Mouse (Mus musculus) stomach, embryonic 15.5 days (tissue): ENCODE results near the gene Olfr1132. TPM values are rescaled to one million over a fixed set of nuclear protein-coding genes. Genes with fewer than 3 reads are reported as not detected.
"Not testable (repeated sequence)": the region's sequence is repeated elsewhere in the genome, so short reads cannot be mapped to it uniquely, and the experiment has no call there.

Experiments
- ATAC-seq: fragments of 200-750 bp; cut with Nextera tagmentation; 2 replicates; pipeline ENCODE4 v1.8.0; 2017; ENCODE audit warnings: low read depth, moderate number of reproducible peaks, moderate TSS enrichment; ENCODE audit not compliant: insufficient read depth, low FRiP score
- H3K27ac ChIP-seq: fragments of 300-500 bp; sonication (generic); 2 replicates; pipeline ENCODE4 v1.5.1; 2015; ENCODE audit warnings: mild to moderate bottlenecking, inconsistent platforms
- H3K27me3 ChIP-seq: fragments of 300-500 bp; sonication (generic); replicated peaks from 2 replicates; pipeline ENCODE4 v1.6.1; 2015; ENCODE audit warnings: inconsistent platforms
- H3K36me3 ChIP-seq: fragments of 300-500 bp; sonication (generic); 2 replicates; pipeline ENCODE4 v1.6.1; 2015; ENCODE audit warnings: inconsistent platforms
- H3K4me1 ChIP-seq: fragments of 300-500 bp; sonication (generic); 2 replicates; pipeline ENCODE4 v1.6.1; 2015; ENCODE audit warnings: inconsistent platforms
- H3K4me2 ChIP-seq: fragments of 300-500 bp; sonication (generic); 2 replicates; pipeline ENCODE4 v1.6.1; 2015; ENCODE audit warnings: mild to moderate bottlenecking, inconsistent platforms
- H3K4me3 ChIP-seq: fragments of 300-500 bp; sonication (generic); replicated peaks from 2 replicates; pipeline ENCODE4 v1.5.1; 2015; ENCODE audit warnings: inconsistent platforms
- H3K9ac ChIP-seq: fragments of 300-500 bp; sonication (generic); 2 replicates; pipeline ENCODE4 v1.6.1; 2015; ENCODE audit warnings: inconsistent platforms
- H3K9me3 ChIP-seq: fragments of 300-500 bp; sonication (generic); 2 replicates; pipeline ENCODE4 v1.6.1; 2016; ENCODE audit warnings: inconsistent platforms
- WGBS: fragments of 180-500 bp; shearing (Covaris S2); methylation state at CpG from one replicate; pipeline ENCODE4 v1.1.7; 2015; 5-methylcytosine and 5-hydroxymethylcytosine counted together
- polyA plus RNA-seq: library from polyadenylated mRNA; unstranded; fragments of >200 nt; fragmentation: Nextera tagmentation; extraction: Ambion mirVana; gene quantifications from 2 replicates; pipeline ENCODE4 v1.2.1, GENCODE M21; 2015

Gene Olfr1132
- not detected in 2 replicates for polyA plus RNA-seq

GRCm38 (mm10) chr2:87637435-87637834 is at the start of gene Olfr1132:
TSS of gene Olfr1132 (minus strand) at chr2:87637535.
- no peaks in the 10 kb centered on the region for H3K4me1 ChIP-seq
- H3K4me3 ChIP-seq: no peak within 1 kb of the TSS
- H3K9me3 ChIP-seq: no peaks in the 10 kb centered on the region
- no peak within 1 kb of the TSS for H3K27ac ChIP-seq
- no peak for ATAC-seq
- H3K36me3 ChIP-seq: no peaks in the 10 kb centered on the region
- H3K27me3 ChIP-seq: no peaks in the 10 kb centered on the region
- no peak within 1 kb of the TSS for H3K9ac ChIP-seq
- no peak within 1 kb of the TSS for H3K4me2 ChIP-seq

- H3K4me1 ChIP-seq: no peaks in the 10 kb centered on the region
- no peak for ATAC-seq
- no peak within 1 kb of the TSS for H3K9ac ChIP-seq
- H3K36me3 ChIP-seq: no peaks in the 10 kb centered on the region
- no peak within 1 kb of the TSS for H3K4me2 ChIP-seq
- H3K27ac ChIP-seq: no peak within 1 kb of the TSS
- WGBS: 13% methylated on average over 1 of the region's 1 CpGs
- H3K27me3 ChIP-seq: no peaks in the 10 kb centered on the region
- no peaks in the 10 kb centered on the region for H3K9me3 ChIP-seq
- no peak within 1 kb of the TSS for H3K4me3 ChIP-seq
Measured at GRCm38 (mm10) chr2:87673564-87673963, 36.2 kb upstream of the Olfr1132 start, which contains the start of gene Olfr1135. TSS of gene Olfr1135 (minus strand) at chr2:87673664.

GRCm38 (mm10) chr2:87658360-87658759 is 21.0 kb upstream of the Olfr1132 start, which contains the start of gene Olfr1134:
TSS of gene Olfr1134 (minus strand) at chr2:87658460.
- Histone ChIP-seq H3K4me3 (no peak within 1 kb of the TSS), H3K36me3 (no peaks in the 10 kb centered on the region), H3K4me1 (no peaks in the 10 kb centered on the region), H3K4me2 (no peak within 1 kb of the TSS), H3K9me3 (no peaks in the 10 kb centered on the region), H3K9ac (no peak within 1 kb of the TSS), H3K27ac (no peak within 1 kb of the TSS), H3K27me3 (no peaks in the 10 kb centered on the region)
- 79% methylated on average over 2 of the region's 2 CpGs for WGBS
- no peak for ATAC-seq

- ATAC-seq: no peak
Measured at GRCm38 (mm10) chr2:87647274-87647673, 9.9 kb upstream of the Olfr1132 start, which contains the start of gene Olfr1133. TSS of gene Olfr1133 (minus strand) at chr2:87647374.

GRCm38 (mm10) chr2:87642441-87642840 is 5.1 kb upstream of the Olfr1132 start:
- Histone ChIP-seq H3K27me3 (no peaks in the 10 kb centered on the region), H3K4me2 (no peak overlapping the region), H3K9ac (no peak overlapping the region), H3K9me3 (no peaks in the 10 kb centered on the region), H3K36me3 (no peaks in the 10 kb centered on the region), H3K4me1 (no peaks in the 10 kb centered on the region), H3K4me3 (no peak overlapping the region), H3K27ac (no peak overlapping the region)
- no peak for ATAC-seq

More at GRCm38 (mm10) chr2:87647274-87647673, 9.9 kb upstream of the Olfr1132 start, which contains the start of gene Olfr1133:
- Histone ChIP-seq H3K27me3 (no peaks in the 10 kb centered on the region), H3K36me3 (no peaks in the 10 kb centered on the region), H3K9ac (no peak within 1 kb of the TSS), H3K4me2 (no peak within 1 kb of the TSS), H3K27ac (no peak within 1 kb of the TSS), H3K9me3 (no peaks in the 10 kb centered on the region), H3K4me1 (no peaks in the 10 kb centered on the region), H3K4me3 (no peak within 1 kb of the TSS)

- no peaks in the 10 kb centered on the region for H3K4me1 ChIP-seq
Measured at GRCm38 (mm10) chr2:87626804-87627203, 10.5 kb downstream of the Olfr1132 start, which contains the start of gene Olfr1131. TSS of gene Olfr1131 (plus strand) at chr2:87627104.

GRCm38 (mm10) chr2:87605912-87606311 is 31.4 kb downstream of the Olfr1132 start, which contains the start of gene Olfr1130:
TSS of gene Olfr1130 (plus strand) at chr2:87606212.
- H3K4me3 ChIP-seq, H3K4me2 ChIP-seq, H3K36me3 ChIP-seq, H3K4me1 ChIP-seq, H3K27me3 ChIP-seq, H3K27ac ChIP-seq, H3K9me3 ChIP-seq, ATAC-seq, H3K9ac ChIP-seq: not testable (repeated sequence)

More at GRCm38 (mm10) chr2:87626804-87627203, 10.5 kb downstream of the Olfr1132 start, which contains the start of gene Olfr1131:
- 69% methylated on average over 3 of the region's 3 CpGs for WGBS
- Histone ChIP-seq H3K9me3 (no peaks in the 10 kb centered on the region), H3K27ac (no peak within 1 kb of the TSS), H3K27me3 (no peaks in the 10 kb centered on the region), H3K36me3 (no peaks in the 10 kb centered on the region), H3K4me3 (no peak within 1 kb of the TSS), H3K4me2 (no peak within 1 kb of the TSS), H3K9ac (no peak within 1 kb of the TSS)
- ATAC-seq: no peak

Other genes with a start within 250 kb of the Olfr1132 start
- not detected in 2 replicates for gene Olfr1123, start 220.9 kb downstream of the Olfr1132 start, polyA plus RNA-seq
- 0.06 TPM in 1 of 2 replicates, not detected in the other for gene Olfr1124, start 207.3 kb downstream of the Olfr1132 start, polyA plus RNA-seq
- not detected in 2 replicates for gene Olfr1126, start 183.6 kb downstream of the Olfr1132 start, polyA plus RNA-seq
- not detected in 2 replicates for gene Pramel7, start 140.4 kb downstream of the Olfr1132 start, polyA plus RNA-seq
- gene Pramel6, start 131.0 kb downstream of the Olfr1132 start, polyA plus RNA-seq: not detected in 2 replicates
- gene Olfr153, start 105.7 kb downstream of the Olfr1132 start, polyA plus RNA-seq: not detected in 2 replicates
- gene Olfr1128, start 92.0 kb downstream of the Olfr1132 start, polyA plus RNA-seq: not detected in 2 replicates
- gene Olfr1129, start 63.6 kb downstream of the Olfr1132 start, polyA plus RNA-seq: not detected in 2 replicates
- not detected in 2 replicates for gene Olfr1130, start 31.3 kb downstream of the Olfr1132 start, polyA plus RNA-seq
- gene Olfr1131, start 10.4 kb downstream of the Olfr1132 start, polyA plus RNA-seq: not detected in 2 replicates
- not detected in 2 replicates for gene Olfr1133, start 9.8 kb upstream of the Olfr1132 start, polyA plus RNA-seq
- not detected in 2 replicates for gene Olfr1134, start 20.9 kb upstream of the Olfr1132 start, polyA plus RNA-seq
- not detected in 2 replicates for gene Olfr1135, start 36.1 kb upstream of the Olfr1132 start, polyA plus RNA-seq
- not detected in 2 replicates for gene Olfr1136, start 56.4 kb upstream of the Olfr1132 start, polyA plus RNA-seq
- not detected in 2 replicates for gene Olfr1137, start 75.6 kb upstream of the Olfr1132 start, polyA plus RNA-seq
- not detected in 2 replicates for gene Olfr1138, start 102.4 kb upstream of the Olfr1132 start, polyA plus RNA-seq
- gene Olfr1140, start 106.2 kb upstream of the Olfr1132 start, polyA plus RNA-seq: not detected in 2 replicates
- not detected in 2 replicates for gene Olfr1141, start 116.5 kb upstream of the Olfr1132 start, polyA plus RNA-seq
- not detected in 2 replicates for gene Olfr152, start 141.9 kb upstream of the Olfr1132 start, polyA plus RNA-seq
- not detected in 2 replicates for gene Olfr1143, start 163.1 kb upstream of the Olfr1132 start, polyA plus RNA-seq
- not detected in 2 replicates for gene Olfr1145, start 172.3 kb upstream of the Olfr1132 start, polyA plus RNA-seq
- not detected in 2 replicates for gene Olfr1148, start 193.0 kb upstream of the Olfr1132 start, polyA plus RNA-seq
- gene Olfr1150-ps1, start 206.5 kb upstream of the Olfr1132 start, polyA plus RNA-seq: not detected in 2 replicates
- gene Olfr1151, start 218.3 kb upstream of the Olfr1132 start, polyA plus RNA-seq: not detected in 2 replicates
- gene Olfr1152, start 229.0 kb upstream of the Olfr1132 start, polyA plus RNA-seq: not detected in 2 replicates